Mouse (Mus musculus): ENCODE measurements around the gene Nop56.

The Nop56 gene

GRCm38 (mm10) chr2:130294936-130295277 is 20.7 kb downstream of the Nop56 start, which contains the start of gene Ebf4:
Ebf4 (plus strand) TSS chr2:130295169.
- in situ Hi-C loops (cut with MboI, MseI), result loop anchor here (5.0 kb wide), 1 partner anchor 112 kb away; the partner anchor contains the start of genes 1700020A23Rik, Gm28372 and Tmem239

- in situ Hi-C loops (cut with MboI, MseI), result no loop called here
These were observed 21.3 kb downstream of the Nop56 start for GRCm38 (mm10) chr2:130295331-130296133.

- in situ Hi-C loops (cut with MboI, MseI), result no loop called here
These were observed 22.0 kb downstream of the Nop56 start for GRCm38 (mm10) chr2:130296134-130296745.

GRCm38 (mm10) chr2:130297580-130297979 is 23.4 kb downstream of the Nop56 start:
- in situ Hi-C loops (cut with MboI, MseI), result no loop called here

- in situ Hi-C loops (cut with MboI, MseI), result no loop called here
These were observed 28.8 kb downstream of the Nop56 start for GRCm38 (mm10) chr2:130303014-130303413.

- in situ Hi-C loops (cut with MboI, MseI), result no loop called here
These were observed 52.8 kb downstream of the Nop56 start for GRCm38 (mm10) chr2:130327057-130327456.

All from T-helper 2 cell (primary cell).